Mouse (Mus musculus) embryo, embryonic 11.5 days (tissue): ENCODE data around the gene Adgrv1.

Experiments
- DNase-seq: peaks from one replicate; pipeline ENCODE4 v3.0.0-alpha.2; 2012; ENCODE audit warnings: low read depth, low spot score

The Adgrv1 gene

DNA sequence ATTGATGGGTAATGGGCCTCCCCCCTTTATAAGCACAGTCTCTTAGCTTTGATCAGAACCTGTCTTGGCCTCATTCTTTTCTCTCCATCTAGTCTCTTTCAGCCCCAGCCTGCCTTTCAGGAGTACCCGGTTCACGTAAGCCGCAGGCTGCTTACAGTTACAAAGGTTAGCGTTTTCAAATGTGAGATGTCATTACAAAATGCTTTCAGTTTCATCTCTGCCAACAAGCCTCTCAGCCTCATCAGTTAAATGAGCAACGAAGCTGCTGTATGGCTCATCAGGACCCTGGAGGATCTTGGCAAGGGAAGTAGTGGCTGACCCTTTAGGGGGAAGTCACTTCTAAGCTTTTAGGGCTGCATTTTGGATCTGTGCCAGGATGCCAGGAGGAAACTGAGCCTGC lies 560.7 kb downstream of the Adgrv1 start:
- DNase-seq: no peak

- DNase-seq: no peak
These were observed 581.5 kb downstream of the Adgrv1 start for GRCm38 (mm10) chr13:81051448-81051847.

GRCm38 (mm10) chr13:81050911-81051310 lies 582.0 kb downstream of the Adgrv1 start:
- DNase-seq: no peak

GRCm38 (mm10) chr13:81045345-81045744 lies 587.6 kb downstream of the Adgrv1 start:
- DNase-seq: no peak
